Mouse (Mus musculus): Measurements from ENCODE around the gene Atp6v1c2.

- TF ChIP-seq GATA1 (IDR thresholded peaks at IDR 0.05; ENCODE audit: low read length) (no peak), TAL1 (IDR thresholded peaks at IDR 0.05; ENCODE audit: low read length) (no peak)
These were observed 19.2 kb upstream of the Atp6v1c2 start, which contains the start of gene Nol10 for GRCm38 (mm10) chr12:17348048-17349036.

All from erythroblast, embryonic 14.5 days (primary cell).